Mouse (Mus musculus) c-Kit-positive CD71-negative TER-119-negative erythroid progenitor cells, embryonic 14.5 days (primary cell): ENCODE results near the gene Ubc.
"Not testable (repeated sequence)": the region's sequence is repeated elsewhere in the genome, so short reads cannot be mapped to it uniquely, and the experiment has no call there.

ENCODE experiments used
- DNase-seq: peaks from one replicate; pipeline ENCODE4 v3.0.0-alpha.2; 2013; ENCODE audit warnings: low read depth

Ubc gene

DNA sequence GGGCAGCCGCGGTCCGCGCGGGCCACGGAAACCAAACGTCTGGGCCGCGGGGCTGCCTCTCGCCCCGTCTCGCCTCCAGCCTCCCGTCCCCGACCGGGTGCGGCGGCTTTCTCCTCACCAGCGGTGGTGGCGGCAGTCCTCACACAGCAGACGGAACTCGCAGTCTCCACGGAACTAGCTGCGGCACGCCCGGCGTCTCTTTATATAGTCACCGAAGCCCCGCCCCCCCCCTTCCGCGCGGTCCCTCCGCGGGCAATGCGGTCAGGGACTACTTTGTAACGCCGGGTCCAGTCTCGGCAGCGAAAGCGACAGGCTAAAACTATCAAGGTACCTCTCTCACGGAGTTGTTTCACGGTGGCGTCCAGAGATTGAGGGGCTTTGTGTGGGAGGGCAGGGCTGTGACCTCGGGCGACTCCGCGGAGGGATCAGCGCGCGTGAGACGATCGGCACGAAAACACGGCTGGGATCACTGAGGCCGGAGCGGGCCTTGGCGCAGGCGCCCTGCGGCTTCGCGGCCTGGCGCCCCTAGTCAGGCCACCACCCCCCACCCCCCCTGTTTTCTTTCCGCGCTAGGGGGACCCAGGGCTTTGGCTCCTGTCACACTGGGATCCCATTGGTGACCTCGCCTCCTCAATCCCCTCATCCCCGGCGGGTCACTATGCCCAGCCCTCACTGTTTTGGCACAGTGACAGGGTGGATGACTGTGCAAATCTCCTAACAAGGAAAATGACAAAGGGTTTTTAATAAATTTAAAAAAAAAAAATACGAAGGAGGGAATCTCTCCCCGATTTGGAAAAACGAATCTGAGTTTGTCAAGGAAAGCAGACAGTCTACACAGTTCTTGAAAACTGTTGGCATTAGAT lies at the start of gene Ubc:
Gene Ubc (minus strand): TSS at position 624 of the 863 bp plus-strand sequence.
- peak; percentile 83 for DNase-seq

- not testable (repeated sequence) for DNase-seq
Measured at GRCm38 (mm10) chr5:125434347-125434746, 44.3 kb upstream of the Ubc start.

- DNase-seq, result peak; percentile 96
Measured at GRCm38 (mm10) chr5:125433793-125434337, 43.9 kb upstream of the Ubc start, which contains the start of gene Dhx37. Dhx37 (minus strand) TSS chr5:125434121.

DNA sequence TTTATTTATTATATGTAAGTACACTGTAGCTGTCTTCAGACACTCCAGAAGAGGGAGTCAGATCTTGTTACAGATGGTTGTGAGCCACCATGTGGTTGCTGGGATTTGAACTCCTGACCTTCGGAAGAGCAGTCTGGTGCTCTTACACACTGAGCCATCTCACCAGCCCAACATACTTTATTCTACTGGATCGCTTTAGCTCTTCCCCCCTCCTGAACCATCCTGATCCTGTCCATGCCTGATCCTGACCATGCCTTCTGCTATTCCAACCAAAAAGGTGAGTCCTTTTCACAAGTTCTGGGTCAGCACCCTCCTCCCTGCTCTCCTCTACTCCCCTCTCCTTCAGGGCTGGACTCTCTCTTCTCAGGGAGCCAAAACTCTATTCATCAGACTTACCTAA lies 42.3 kb upstream of the Ubc start:
- not testable (repeated sequence) for DNase-seq

DNA sequence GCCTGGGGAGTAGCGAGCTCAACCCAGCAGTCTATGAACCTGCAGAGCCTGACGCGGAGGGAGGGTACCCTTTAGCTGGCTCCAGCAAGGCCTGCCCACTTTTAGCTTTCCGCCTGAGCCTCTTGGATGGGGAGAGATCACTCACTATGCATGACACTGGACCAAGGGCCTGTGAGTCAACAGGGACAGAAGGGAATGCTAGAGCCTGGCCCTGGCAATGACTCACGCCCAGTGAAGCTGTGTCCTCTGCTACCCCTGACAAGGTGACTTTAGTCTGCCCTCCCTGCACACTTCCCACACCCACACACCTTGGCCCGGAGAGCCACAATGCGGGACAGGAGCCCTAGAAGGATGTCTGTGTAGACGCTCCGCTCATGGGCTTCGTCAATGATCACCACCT lies 36.3 kb upstream of the Ubc start:
- DNase-seq, result no peak

- DNase-seq, result no peak
Measured at GRCm38 (mm10) chr5:125425698-125426276, 35.8 kb upstream of the Ubc start.

DNA sequence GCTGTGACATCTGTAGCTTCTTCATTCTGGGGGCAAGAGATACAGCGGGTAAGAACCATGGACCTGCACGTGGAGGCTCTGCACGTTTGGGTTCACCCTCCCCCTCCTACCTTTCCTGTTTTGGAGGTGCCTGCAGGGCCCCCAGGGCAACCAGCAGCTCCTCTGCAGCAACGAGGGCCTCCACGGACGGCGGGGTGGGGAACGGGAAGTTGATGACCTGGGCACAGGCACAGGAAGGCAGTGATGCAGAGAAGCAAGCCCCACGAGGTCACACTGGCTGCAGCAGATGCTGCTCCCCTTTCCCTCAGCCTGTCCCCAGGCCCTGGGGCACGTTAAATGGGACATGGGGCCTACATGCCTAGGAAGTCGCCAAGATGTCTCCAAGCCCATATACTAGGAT lies 29.1 kb upstream of the Ubc start:
- DNase-seq, result no peak

DNA sequence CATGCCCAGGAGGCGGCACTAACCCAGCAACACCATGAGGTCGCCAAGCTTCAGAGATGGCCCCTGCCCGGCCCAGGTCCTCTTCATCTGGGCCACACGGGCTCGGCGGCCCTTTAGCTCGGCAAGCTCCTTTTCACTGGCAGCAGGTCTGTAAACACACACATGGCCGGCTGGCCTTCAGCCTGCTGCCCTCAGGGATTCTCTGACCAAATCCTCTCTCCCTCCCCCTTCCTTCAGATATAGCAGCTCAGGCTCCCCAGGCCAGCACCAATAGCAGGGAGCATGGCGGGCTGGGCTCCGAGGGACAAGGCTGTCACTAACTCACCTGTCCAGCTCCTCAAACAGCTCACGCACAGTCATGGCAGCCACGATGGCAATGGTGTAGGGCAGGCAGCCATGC lies 28.6 kb upstream of the Ubc start:
- no peak for DNase-seq

DNA sequence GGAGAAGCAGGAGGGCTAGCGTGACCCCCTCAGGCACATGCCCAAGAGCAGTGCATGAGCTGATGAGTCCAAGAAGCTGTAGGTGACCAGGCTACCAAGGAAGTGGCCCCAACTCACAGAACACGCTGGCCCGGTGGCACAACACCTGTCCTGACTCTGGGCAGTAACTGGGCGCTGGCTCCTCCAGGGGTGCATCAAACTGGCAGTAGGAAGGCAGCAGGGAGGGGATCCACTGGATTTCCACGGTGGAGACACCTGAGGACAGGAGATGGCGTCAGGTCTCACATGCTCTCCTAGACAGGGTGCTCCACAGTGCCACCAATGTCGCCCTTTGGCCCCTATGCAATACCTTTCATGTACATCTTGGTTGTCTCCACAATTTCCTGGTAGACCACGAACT lies 26.2 kb upstream of the Ubc start:
- no peak for DNase-seq

DNA sequence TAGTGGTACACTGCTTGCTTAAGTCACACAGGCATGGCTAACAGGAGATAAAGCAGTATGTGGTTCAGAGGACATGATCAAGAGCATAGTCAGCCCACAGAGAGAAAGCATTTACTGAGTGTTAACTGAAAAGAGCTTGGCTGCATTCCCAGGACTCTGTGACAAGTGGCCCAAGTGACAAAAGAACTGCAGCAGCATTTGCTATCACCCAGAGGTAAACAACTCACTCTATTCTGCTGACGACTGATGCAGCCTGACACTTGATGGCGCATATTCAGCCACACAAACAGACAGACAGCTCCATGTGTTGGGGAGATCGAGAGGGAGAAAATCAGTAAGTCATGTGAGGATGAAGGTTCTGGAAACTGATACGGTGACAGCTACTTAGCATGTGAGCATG lies 23.8 kb upstream of the Ubc start:
- no peak for DNase-seq

GRCm38 (mm10) chr5:125412536-125412935 lies 22.5 kb upstream of the Ubc start:
- not testable (repeated sequence) for DNase-seq

DNA sequence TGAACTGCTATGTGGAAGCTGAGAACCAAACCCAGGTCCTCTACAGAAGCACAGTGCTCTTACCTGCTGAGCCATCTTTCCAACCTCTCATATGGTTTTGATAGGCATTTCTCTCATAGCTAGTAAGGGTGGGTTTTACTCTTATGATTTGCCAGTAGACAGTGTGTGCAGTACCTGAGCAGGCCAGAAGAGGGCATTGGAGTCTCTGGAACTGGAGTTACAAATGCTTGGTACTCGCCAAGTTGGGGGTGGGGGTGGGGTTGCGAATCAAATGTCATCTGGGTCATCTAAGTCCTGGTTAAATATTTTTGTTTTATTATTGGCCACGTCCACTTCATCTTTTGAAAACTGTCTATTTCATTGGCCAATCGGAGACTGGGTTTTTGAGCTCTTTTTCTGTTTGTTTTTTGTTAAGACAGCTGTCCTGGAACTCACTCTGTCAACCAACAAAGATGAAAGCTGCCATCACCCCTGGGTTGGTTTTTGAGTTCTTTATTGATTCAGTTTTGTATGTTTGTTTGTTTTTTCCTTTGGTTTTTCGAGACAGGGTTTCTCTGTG lies 22.0 kb upstream of the Ubc start:
- DNase-seq, result peak; percentile 76

- peak; percentile 55 for DNase-seq
Measured at GRCm38 (mm10) chr5:125409348-125410090, 19.5 kb upstream of the Ubc start.

DNA sequence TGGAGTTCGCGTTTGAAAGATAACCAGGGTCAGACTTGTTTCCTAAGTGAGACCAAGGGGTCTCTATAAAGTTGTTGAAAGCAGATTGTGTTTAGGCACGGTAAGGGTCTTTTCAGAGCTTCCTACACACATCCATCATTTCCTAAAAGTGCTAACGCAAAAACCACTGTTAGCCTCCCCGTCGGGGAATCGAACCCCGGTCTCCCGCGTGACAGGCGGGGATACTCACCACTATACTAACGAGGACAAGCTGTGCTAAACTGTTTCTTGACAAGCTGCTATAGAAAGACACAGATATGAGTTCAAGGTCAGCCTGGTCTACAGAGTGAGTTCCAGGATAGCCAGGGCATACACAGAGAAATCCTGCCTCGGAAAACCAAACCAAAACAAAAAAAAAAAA lies 18.8 kb upstream of the Ubc start:
- DNase-seq, result peak; percentile 77

- no peak for DNase-seq
Measured at GRCm38 (mm10) chr5:125407910-125408575, 18.0 kb upstream of the Ubc start.

- DNase-seq, result no peak
Measured at GRCm38 (mm10) chr5:125407020-125407830, 17.2 kb upstream of the Ubc start.

GRCm38 (mm10) chr5:125406322-125407016 lies 16.5 kb upstream of the Ubc start:
- DNase-seq, result no peak

DNA sequence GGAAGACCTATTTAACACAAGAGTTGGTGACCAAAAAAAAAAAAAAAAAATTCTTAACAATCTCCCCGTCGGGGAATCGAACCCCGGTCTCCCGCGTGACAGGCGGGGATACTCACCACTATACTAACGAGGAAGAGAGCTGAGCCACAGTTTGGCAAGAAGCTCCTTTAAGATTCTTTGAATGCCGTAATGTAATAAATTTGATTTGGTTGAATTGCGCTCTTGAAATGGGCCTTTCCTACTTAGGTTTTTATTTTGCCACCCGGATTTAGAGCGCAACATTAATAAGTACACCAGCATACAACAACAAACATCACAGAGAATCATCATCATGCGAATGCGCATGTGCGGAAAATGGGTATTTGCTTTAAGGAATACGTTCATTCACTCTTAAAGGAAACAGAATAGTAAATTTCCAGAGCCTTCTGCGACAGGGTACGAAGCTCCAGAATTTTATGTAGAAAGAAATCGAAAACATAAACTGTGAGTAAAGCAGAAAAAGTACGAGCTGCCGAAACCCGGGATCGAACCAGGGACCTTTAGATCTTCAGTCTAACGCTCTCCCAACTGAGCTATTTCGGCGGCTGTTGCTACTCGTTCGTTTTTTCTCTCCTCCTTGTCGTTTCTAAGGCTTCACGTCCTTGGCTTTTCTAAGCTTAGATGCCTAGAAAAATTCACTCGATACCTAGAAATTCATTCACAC lies 15.7 kb upstream of the Ubc start:
- peak; percentile 95 for DNase-seq

- DNase-seq, result peak; percentile 68
Measured at GRCm38 (mm10) chr5:125404903-125405545, 15.0 kb upstream of the Ubc start.
